Mouse (Mus musculus) testis, adult 2 months (tissue): ENCODE measurements at regions not wholly inside any gene's neighbourhood (a gene's known extent, or its start where the extent isn't known, plus 50 kb on each side); places are given as distances from the start of the nearest gene placed in this dataset.

Experiments
- CTCF ChIP-seq: fragments of 200-500 bp; IDR thresholded peaks from 2 replicates; pipeline ENCODE4 v1.5.1; 2012; ENCODE audit warnings: low read depth, mild to moderate bottlenecking, inconsistent platforms, low read length, moderate library complexity; ENCODE audit not compliant: control insufficient read depth, insufficient read depth, insufficient replicate concordance
- POLR2A ChIP-seq: fragments of 200-500 bp; IDR thresholded peaks from 2 replicates; pipeline ENCODE4 v1.6.1; 2012; ENCODE audit warnings: low read depth, mild to moderate bottlenecking, inconsistent platforms, low read length, moderate library complexity; ENCODE audit not compliant: control insufficient read depth

- TF ChIP-seq CTCF (no peak), POLR2A (no peak)
These were observed 285.6 kb upstream of the Prickle1 start for GRCm38 (mm10) chr15:93881276-93881675.
